9 mouse cellular contexts compared by ENCODE assay signal in the genomic region with DNA sequence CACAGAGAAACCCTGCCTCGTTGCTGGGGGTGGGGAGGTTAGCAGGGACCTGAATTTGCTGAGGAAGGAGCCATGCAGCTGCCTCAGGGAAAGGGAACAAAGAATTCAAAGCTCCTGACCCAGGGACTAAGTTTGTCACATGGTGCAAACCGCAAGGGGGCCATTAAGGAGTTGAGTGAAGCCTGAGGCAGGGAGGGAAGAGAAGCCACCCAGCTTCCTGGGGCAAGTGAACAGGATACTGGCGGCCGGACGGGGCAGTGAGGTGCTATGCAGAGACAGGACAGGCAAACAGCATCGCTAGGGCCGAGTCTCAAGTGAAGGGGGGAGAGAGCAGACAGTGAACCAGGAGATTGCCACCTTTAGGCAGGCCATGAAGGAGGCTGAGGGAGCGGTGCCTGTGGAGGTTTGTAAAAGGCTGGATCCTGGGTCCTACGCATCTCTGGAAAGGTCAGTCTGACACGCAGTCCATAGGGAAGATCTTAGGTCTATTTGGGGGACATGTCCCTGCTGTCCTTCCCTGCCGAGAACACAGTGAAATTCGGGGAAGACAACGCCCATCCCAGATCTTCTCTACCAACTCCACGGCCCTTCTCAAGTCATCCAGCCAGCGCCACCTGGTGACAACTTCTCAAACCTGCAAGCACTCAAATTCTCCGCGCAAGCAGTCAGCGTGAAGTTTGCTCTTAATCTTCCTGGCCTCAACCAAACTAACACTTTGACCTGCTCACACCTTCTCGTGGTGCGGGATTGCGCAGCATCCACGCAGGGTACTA. TPM values are rescaled to one million over a fixed set of nuclear protein-coding genes. Genes with fewer than 3 reads are reported as not detected.
DNase-seq lines count a peak whose midpoint lies in the region; ATAC-seq and TF ChIP-seq lines count a peak whose summit lies in the region.
"Had no signal": no experiment of that assay in that cellular context is flagged by ENCODE, and none has a peak within 500 bp of the region (broad histone marks: within the 10 kb centered on the region; RNA-seq: fewer than 3 reads in every experiment).

No protein-coding gene starts in this region.

- ATAC-seq in embryonic facial prominence, embryonic 15.5 days (ENCODE audit: insufficient number of reproducible peaks, low FRiP score, low TSS enrichment, low read depth): no peak
- ATAC-seq in heart, embryonic 12.5 days (ENCODE audit: insufficient number of reproducible peaks, low FRiP score): no peak
- peak; percentile 26; the same call in 1 of the 2 replicates for ATAC-seq in kidney, embryonic 16.5 days (ENCODE audit: low FRiP score, low TSS enrichment)
- no peak for ATAC-seq in liver, embryonic 12.5 days

- no peaks in the 10 kb centered on the region for H3K79me3 ChIP-seq in C2C12 (ENCODE audit: low read depth)

- no peak overlapping the region for H3K27ac ChIP-seq in embryonic facial prominence, embryonic 15.5 days (replicated peaks)
- H3K27ac ChIP-seq in heart, embryonic 12.5 days (ENCODE audit: poor library complexity, severe bottlenecking): no peak overlapping the region
- no peak overlapping the region for H3K27ac ChIP-seq in kidney, embryonic 16.5 days (ENCODE audit: low read length)
- no peak overlapping the region for H3K27ac ChIP-seq in liver, embryonic 12.5 days

- H3K4me3 ChIP-seq in C2C12 (ENCODE audit: insufficient read depth, poor library complexity, severe bottlenecking): no peak overlapping the region
- peak overlapping the region; percentile 25; the same call in 1 of the 2 replicates for H3K4me3 ChIP-seq in embryonic facial prominence, embryonic 15.5 days (replicated peaks)
- H3K4me3 ChIP-seq in heart, embryonic 12.5 days: no peak overlapping the region
- 0 out of 2 replicates have a peak overlapping the region, but pooled peaks have one; percentile 20 for H3K4me3 ChIP-seq in kidney, embryonic 16.5 days (ENCODE audit: low read length)
- H3K4me3 ChIP-seq in liver, embryonic 12.5 days: no peak overlapping the region
- H3K4me3 ChIP-seq: erythroblast, embryonic 14.5 days had no signal

- H3ac ChIP-seq in C2C12 (ENCODE audit: control insufficient read depth, insufficient read length, low read depth): peak overlapping the region; percentile 38

- H3K4me1 ChIP-seq in embryonic facial prominence, embryonic 15.5 days: peaks cover 15% of the 10 kb centered on the region; the same call in 1 of the 2 replicates
- H3K4me1 ChIP-seq in heart, embryonic 12.5 days (replicated peaks): peaks cover 8% of the 10 kb centered on the region
- peaks cover 13% of the 10 kb centered on the region for H3K4me1 ChIP-seq in kidney, embryonic 16.5 days (ENCODE audit: insufficient read depth, low read length)
- peaks cover 39% of the 10 kb centered on the region for H3K4me1 ChIP-seq in liver, embryonic 12.5 days

- DNase-seq in adrenal gland, postnatal 4 days (ENCODE audit: low spot score in 2 of 2): peak; percentile 40 to 52
- peak; percentile 86 for DNase-seq in naive thymus-derived CD4-positive, alpha-beta T cell, adult 2 months (ENCODE audit: low read depth)
- DNase-seq in splenic B cell, adult 2 months (ENCODE audit: low read depth, low spot score): peak; percentile 85

- H3K27me3 ChIP-seq in C2C12 (ENCODE audit: control insufficient read depth, insufficient read depth, insufficient read length): peaks cover 10% of the 10 kb centered on the region
- H3K27me3 ChIP-seq in embryonic facial prominence, embryonic 15.5 days: peaks cover 36% of the 10 kb centered on the region
- H3K27me3 ChIP-seq in heart, embryonic 12.5 days (replicated peaks): peaks cover 84% of the 10 kb centered on the region
- peaks cover 24% of the 10 kb centered on the region for H3K27me3 ChIP-seq in kidney, embryonic 16.5 days (ENCODE audit: insufficient read depth, low read length)
- H3K27me3 ChIP-seq in liver, embryonic 12.5 days (replicated peaks): peaks cover 80% of the 10 kb centered on the region
- H3K27me3 ChIP-seq in splenic B cell, adult 2 months (ENCODE audit: control insufficient read depth, insufficient read depth, low read length, poor library complexity, severe bottlenecking): no peaks in the 10 kb centered on the region

- no peak overlapping the region for H3K9ac ChIP-seq in embryonic facial prominence, embryonic 15.5 days
- H3K9ac ChIP-seq in heart, embryonic 12.5 days: no peak overlapping the region
- no peak overlapping the region for H3K9ac ChIP-seq in kidney, embryonic 16.5 days (replicated peaks; ENCODE audit: low read length)
- no peak overlapping the region for H3K9ac ChIP-seq in liver, embryonic 12.5 days

- peak; percentile 74 for TF ChIP-seq CTCF in C2C12 (IDR thresholded peaks at IDR 0.05; ENCODE audit: control insufficient read depth, insufficient read depth, insufficient read length)

- H3K36me3 ChIP-seq in C2C12 (ENCODE audit: control insufficient read depth, insufficient read depth): no peaks in the 10 kb centered on the region
- no peaks in the 10 kb centered on the region for H3K36me3 ChIP-seq in embryonic facial prominence, embryonic 15.5 days
- H3K36me3 ChIP-seq in heart, embryonic 12.5 days: no peaks in the 10 kb centered on the region
- no peaks in the 10 kb centered on the region for H3K36me3 ChIP-seq in kidney, embryonic 16.5 days (ENCODE audit: insufficient read depth, low read length)
- no peaks in the 10 kb centered on the region for H3K36me3 ChIP-seq in liver, embryonic 12.5 days
- no peaks in the 10 kb centered on the region for H3K36me3 ChIP-seq in splenic B cell, adult 2 months (ENCODE audit: control insufficient read depth, insufficient read depth, low read length, poor library complexity, severe bottlenecking)

- 3% methylated on average over 22 of the region's 22 CpGs for WGBS in embryonic facial prominence, embryonic 15.5 days
- 7% methylated on average over 22 of the region's 22 CpGs for WGBS in heart, embryonic 12.5 days
- 10% methylated on average over 22 of the region's 22 CpGs for WGBS in kidney, embryonic 16.5 days
- 2% methylated on average over 22 of the region's 22 CpGs for WGBS in liver, embryonic 12.5 days (ENCODE audit: insufficient replicate concordance)

- no peaks in the 10 kb centered on the region for H3K9me3 ChIP-seq in embryonic facial prominence, embryonic 15.5 days (replicated peaks)
- no peaks in the 10 kb centered on the region for H3K9me3 ChIP-seq in heart, embryonic 12.5 days (replicated peaks)
- H3K9me3 ChIP-seq in kidney, embryonic 16.5 days (ENCODE audit: low read length): no peaks in the 10 kb centered on the region
- H3K9me3 ChIP-seq in liver, embryonic 12.5 days (replicated peaks): no peaks in the 10 kb centered on the region

- H3K79me2 ChIP-seq in C2C12 (ENCODE audit: control insufficient read depth, insufficient read depth): no peaks in the 10 kb centered on the region

- peak overlapping the region; percentile 47 for H3K4me2 ChIP-seq in embryonic facial prominence, embryonic 15.5 days (replicated peaks)
- peak overlapping the region; percentile 51 for H3K4me2 ChIP-seq in heart, embryonic 12.5 days
- peak overlapping the region; percentile 48 for H3K4me2 ChIP-seq in kidney, embryonic 16.5 days (replicated peaks; ENCODE audit: low read depth, low read length)
- peak overlapping the region; percentile 45 for H3K4me2 ChIP-seq in liver, embryonic 12.5 days

TF ChIP-seq in C2C12, 6 proteins besides CTCF, POLR2A, EP300 and RAD21:
- TF ChIP-seq FOSL1 (IDR thresholded peaks at IDR 0.05; ENCODE audit: insufficient read depth, low read length, poor library complexity, severe bottlenecking) (no peak), USF1 (IDR thresholded peaks at IDR 0.05; ENCODE audit: low read depth) (peak; percentile 49), MYOD1 (IDR thresholded peaks at IDR 0.05; ENCODE audit: control insufficient read depth, insufficient read length, low read depth) (no peak)

RNA-seq across cellular contexts. Expression of gene Slc52a3, which starts 1.8 kb away (rescaled TPM):
- 0.08 TPM for polyA plus RNA-seq in C2C12 (2012; fragmentation: generic; extraction: Trizol)
- 1 to 10 TPM; 2.4 to 6.2 TPM for total RNA-seq in adrenal gland, postnatal 4 days (2021)
- 5.9 and 6.3 TPM in 2 replicates for polyA plus RNA-seq in embryonic facial prominence, embryonic 15.5 days (2015; fragmentation: Nextera tagmentation; extraction: Ambion mirVana)
- polyA plus RNA-seq in heart, embryonic 12.5 days (2016; fragmentation: Nextera tagmentation; extraction: Ambion mirVana): 0.34 and 0.45 TPM in 2 replicates
- polyA plus RNA-seq in kidney, embryonic 16.5 days (2015; fragmentation: Nextera tagmentation; extraction: Ambion mirVana): 25.2 and 28.2 TPM in 2 replicates
- polyA plus RNA-seq in liver, embryonic 12.5 days (2016; fragmentation: Nextera tagmentation; extraction: Ambion mirVana): 1.3 and 1.9 TPM in 2 replicates

RNA-seq across cellular contexts. Expression of gene Fam110a, which starts 14.5 kb away (rescaled TPM):
- 24.3 TPM for polyA plus RNA-seq in C2C12 (2012; fragmentation: generic; extraction: Trizol)
- 10 to 100 TPM; 13.1 to 13.4 TPM for total RNA-seq in adrenal gland, postnatal 4 days (2021)
- polyA plus RNA-seq in embryonic facial prominence, embryonic 15.5 days (2015; fragmentation: Nextera tagmentation; extraction: Ambion mirVana): 29.5 and 30.7 TPM in 2 replicates
- polyA plus RNA-seq in heart, embryonic 12.5 days (2016; fragmentation: Nextera tagmentation; extraction: Ambion mirVana): 10.3 and 10.9 TPM in 2 replicates
- 32.1 and 34.9 TPM in 2 replicates for polyA plus RNA-seq in kidney, embryonic 16.5 days (2015; fragmentation: Nextera tagmentation; extraction: Ambion mirVana)
- 11.1 and 11.8 TPM in 2 replicates for polyA plus RNA-seq in liver, embryonic 12.5 days (2016; fragmentation: Nextera tagmentation; extraction: Ambion mirVana)

Comparison
In these comparisons a context has a peak if more than half of its experiments do, and no peak if none do; other contexts are left out.
1. H3K4me3 ChIP-seq: peak in embryonic facial prominence, embryonic 15.5 days (single experiment) and kidney, embryonic 16.5 days (single experiment); none in C2C12 (single experiment), heart, embryonic 12.5 days (single experiment) and liver, embryonic 12.5 days (single experiment).
2. Peak in every context shown above with its lines, with median percentiles within 50 percentile points of each other: DNase-seq and H3K4me2 ChIP-seq.